Mouse (Mus musculus) lung, postnatal 0 days (tissue): ENCODE data around the gene Fmo3. TPM values are rescaled to one million over a fixed set of nuclear protein-coding genes. Genes with fewer than 3 reads are reported as not detected.

Source experiments
- ATAC-seq: fragments of 200-750 bp; cut with Nextera tagmentation; 2 replicates; pipeline ENCODE4 v1.8.0; 2017; ENCODE audit warnings: moderate library complexity
- DNase-seq: peaks from one replicate; pipeline ENCODE4 v3.0.0-alpha.2; 2016; ENCODE audit warnings: low spot score
- H3K27ac ChIP-seq: fragments of 300-500 bp; sonication (generic); 2 replicates; pipeline ENCODE4 v1.5.1; 2014; ENCODE audit warnings: antibody characterized with exemption, mild to moderate bottlenecking, low read length, mixed read lengths
- H3K27me3 ChIP-seq: fragments of 300-500 bp; sonication (generic); replicated peaks from 2 replicates; pipeline ENCODE4 v1.6.1; 2014; ENCODE audit warnings: low read length, mixed read lengths; ENCODE audit not compliant: insufficient read depth
- H3K36me3 ChIP-seq: fragments of 300-500 bp; sonication (generic); 2 replicates; pipeline ENCODE4 v1.6.1; 2014; ENCODE audit warnings: low read length, mixed read lengths; ENCODE audit not compliant: insufficient read depth
- H3K4me1 ChIP-seq: fragments of 300-500 bp; sonication (generic); 2 replicates; pipeline ENCODE4 v1.6.1; 2014; ENCODE audit warnings: antibody characterized with exemption, low read depth, low read length, mixed read lengths; ENCODE audit not compliant: insufficient read depth
- H3K4me2 ChIP-seq: fragments of 300-500 bp; sonication (generic); replicated peaks from 2 replicates; pipeline ENCODE4 v1.6.1; 2014; ENCODE audit warnings: low read depth, mild to moderate bottlenecking, low read length, moderate library complexity, mixed read lengths
- H3K4me3 ChIP-seq: fragments of 300-500 bp; sonication (generic); 2 replicates; pipeline ENCODE4 v1.5.1; 2014; ENCODE audit warnings: low read depth, low read length
- H3K9ac ChIP-seq: fragments of 300-500 bp; sonication (generic); replicated peaks from 2 replicates; pipeline ENCODE4 v1.6.1; 2014; ENCODE audit warnings: low read depth, mild to moderate bottlenecking
- H3K9me3 ChIP-seq: fragments of 300-500 bp; sonication (generic); 2 replicates; pipeline ENCODE4 v1.6.1; 2016; ENCODE audit warnings: low read length, mixed read lengths
- CTCF ChIP-seq: IDR thresholded peaks from 2 replicates; pipeline ENCODE4 v1.5.1; 2016; ENCODE audit warnings: antibody characterized with exemption, mild to moderate bottlenecking
- EP300 ChIP-seq: IDR thresholded peaks from 2 replicates; pipeline ENCODE4 v1.6.1; 2016; ENCODE audit warnings: antibody characterized with exemption, mild to moderate bottlenecking, control low read depth
- WGBS: fragments of 180-500 bp; shearing (Covaris S2); extraction: QIAGEN DNeasy Blood & Tissue Kit; methylation state at CpG from one replicate; pipeline ENCODE4 v1.1.7; 2014; 5-methylcytosine and 5-hydroxymethylcytosine counted together
- polyA plus RNA-seq: library from polyadenylated mRNA; unstranded; fragments of >200 nt; fragmentation: Nextera tagmentation; extraction: Ambion mirVana; gene quantifications from 2 replicates; pipeline ENCODE4 v1.2.1, GENCODE M21; 2015

Fmo3 gene
- polyA plus RNA-seq, 1 experiment from 2014 or later, result 1.2 TPM

DNA sequence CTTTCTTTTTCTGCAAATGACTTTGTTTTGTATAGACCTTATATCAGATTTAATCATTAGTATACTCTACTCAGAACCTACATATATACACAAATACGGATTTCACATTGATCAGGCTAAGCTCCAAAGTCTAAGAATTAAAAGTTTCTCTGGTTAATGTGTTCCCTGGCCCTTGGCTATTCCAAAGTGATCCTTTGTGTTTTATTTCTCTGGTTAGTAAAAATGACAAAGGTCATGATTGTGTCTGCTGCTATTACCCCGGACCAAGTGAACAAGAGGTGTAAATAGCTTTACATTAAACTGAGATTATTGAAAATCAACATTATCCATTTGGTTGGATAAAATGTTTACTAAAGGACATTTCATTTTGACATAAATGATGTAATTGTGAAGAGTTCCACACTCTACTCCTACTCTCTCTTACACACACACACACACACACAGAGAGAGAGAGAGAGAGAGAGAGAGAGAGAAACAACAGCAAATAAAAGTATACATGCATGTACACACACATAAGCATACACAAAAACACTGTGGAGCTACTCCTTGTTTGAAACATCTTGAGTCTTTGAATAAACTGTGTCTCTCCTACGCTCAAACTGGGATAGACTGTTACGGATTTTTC lies 69.3 kb downstream of the Fmo3 start:
- DNase-seq, result no peak
- Histone ChIP-seq H3K36me3 (no peaks in the 10 kb centered on the region), H3K9me3 (no peaks in the 10 kb centered on the region), H3K27ac (no peak overlapping the region), H3K4me2 (no peak overlapping the region), H3K9ac (no peak overlapping the region), H3K27me3 (no peaks in the 10 kb centered on the region), H3K4me1 (no peaks in the 10 kb centered on the region), H3K4me3 (no peak overlapping the region)
- TF ChIP-seq CTCF (no peak), EP300 (no peak)
- WGBS, result 64% methylated on average over 4 of the region's 4 CpGs
- ATAC-seq, result no peak

DNA sequence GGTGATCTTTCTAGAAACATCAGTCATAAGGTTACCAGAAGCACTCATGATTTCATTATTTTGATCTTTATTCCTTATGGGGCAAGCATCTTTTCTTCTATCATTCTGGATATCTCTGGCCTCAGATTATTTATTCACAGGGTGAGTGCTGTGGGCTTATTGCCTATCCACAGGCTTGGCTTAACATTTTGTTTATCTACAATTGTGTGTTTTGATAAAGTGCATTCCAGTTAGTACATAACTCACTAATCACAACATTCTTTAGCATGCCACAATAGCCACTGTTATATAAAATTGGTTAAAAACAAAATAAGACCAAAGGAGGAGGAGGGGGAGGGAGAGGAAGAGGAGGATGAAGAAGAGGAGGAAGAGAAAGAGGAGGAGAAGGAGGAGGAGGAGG lies 72.2 kb downstream of the Fmo3 start:
- no peaks in the 10 kb centered on the region for H3K27me3 ChIP-seq
- H3K9ac ChIP-seq, result no peak overlapping the region
- ATAC-seq (peak; percentile 38; the same call in 1 of the 2 replicates), DNase-seq (peak; percentile 40)
- H3K4me1 ChIP-seq, result no peaks in the 10 kb centered on the region
- no peaks in the 10 kb centered on the region for H3K36me3 ChIP-seq
- no peaks in the 10 kb centered on the region for H3K9me3 ChIP-seq
- H3K4me2 ChIP-seq, result no peak overlapping the region
- H3K4me3 ChIP-seq, result no peak overlapping the region
- no peak overlapping the region for H3K27ac ChIP-seq
- TF ChIP-seq CTCF (no peak), EP300 (no peak; the same call in 1 of the 2 replicates)

Other genes starting within 250 kb of the Fmo3 start
- gene Prrc2c, start 244.0 kb downstream of the Fmo3 start, polyA plus RNA-seq, result 108 and 114 TPM in 2 replicates
- 1.6 and 2.5 TPM in 2 replicates for gene Fmo4, start 170.6 kb downstream of the Fmo3 start, polyA plus RNA-seq
- gene Fmo1, start 117.9 kb downstream of the Fmo3 start, polyA plus RNA-seq, result 86.4 and 103 TPM in 2 replicates
- gene Fmo2, start 85.8 kb downstream of the Fmo3 start, polyA plus RNA-seq, result 266 and 286 TPM in 2 replicates
- 0.08 and 0.16 TPM in 2 replicates for gene Fmo6, start 47.0 kb downstream of the Fmo3 start, polyA plus RNA-seq
- gene Mroh9, start 101.1 kb upstream of the Fmo3 start, polyA plus RNA-seq, result not detected in 2 replicates